Mouse (Mus musculus): ENCODE measurements around the gene Osbpl6.
A peak's percentile ranks its signal among the peaks of the same experiment; 100 is the strongest.
"Not testable (repeated sequence)": the region's sequence is repeated elsewhere in the genome, so short reads cannot be mapped to it uniquely, and the experiment has no call there.

Gene Osbpl6

GRCm38 (mm10) chr2:76571543-76571942, 165.2 kb downstream of the Osbpl6 start:
- DNase-seq: no peak

GRCm38 (mm10) chr2:76578911-76579310, 172.6 kb downstream of the Osbpl6 start:
- no peak for DNase-seq

GRCm38 (mm10) chr2:76585090-76585489, 178.8 kb downstream of the Osbpl6 start:
- no peak for DNase-seq

GRCm38 (mm10) chr2:76586906-76587305, 180.6 kb downstream of the Osbpl6 start:
- no peak for DNase-seq

GRCm38 (mm10) chr2:76590221-76590620, 183.9 kb downstream of the Osbpl6 start:
- no peak for DNase-seq

- no peak for DNase-seq
Observed at GRCm38 (mm10) chr2:76592401-76592924, 186.2 kb downstream of the Osbpl6 start.

- no peak for DNase-seq
Observed at GRCm38 (mm10) chr2:76597521-76597920, 191.2 kb downstream of the Osbpl6 start.

GRCm38 (mm10) chr2:76599214-76599613, 192.9 kb downstream of the Osbpl6 start:
- DNase-seq: no peak

- DNase-seq: no peak
Observed at GRCm38 (mm10) chr2:76602256-76602655, 195.9 kb downstream of the Osbpl6 start.

GRCm38 (mm10) chr2:76606704-76607103, 200.4 kb downstream of the Osbpl6 start:
- no peak for DNase-seq

GRCm38 (mm10) chr2:76610326-76611104, 204.2 kb downstream of the Osbpl6 start:
- DNase-seq: no peak

- no peak for DNase-seq
Observed at GRCm38 (mm10) chr2:76611996-76612395, 205.7 kb downstream of the Osbpl6 start.

- DNase-seq: no peak
Observed at GRCm38 (mm10) chr2:76618078-76618477, 211.8 kb downstream of the Osbpl6 start.

GRCm38 (mm10) chr2:76620188-76620587, 213.9 kb downstream of the Osbpl6 start:
- no peak for DNase-seq

- DNase-seq: no peak
Observed at GRCm38 (mm10) chr2:76621724-76622123, 215.4 kb downstream of the Osbpl6 start.

GRCm38 (mm10) chr2:76622316-76622715, 216.0 kb downstream of the Osbpl6 start:
- not testable (repeated sequence) for DNase-seq

- DNase-seq: no peak
Observed at GRCm38 (mm10) chr2:76630293-76630692, 224.0 kb downstream of the Osbpl6 start.

GRCm38 (mm10) chr2:76631600-76631999, 225.3 kb downstream of the Osbpl6 start:
- no peak for DNase-seq

- DNase-seq: no peak
Observed at GRCm38 (mm10) chr2:76639637-76640036, 233.3 kb downstream of the Osbpl6 start.

GRCm38 (mm10) chr2:76643801-76644200, 237.5 kb downstream of the Osbpl6 start:
- DNase-seq: no peak

- no peak for DNase-seq
Observed at GRCm38 (mm10) chr2:76647441-76647869, 241.1 kb downstream of the Osbpl6 start.

- peak; percentile 84 to 90 for DNase-seq
Observed at GRCm38 (mm10) chr2:76647883-76648570, 241.7 kb downstream of the Osbpl6 start, which contains the start of the genes Prkra and Pjvk. Prkra (minus strand) TSS chr2:76648015. Pjvk (plus strand) TSS chr2:76648476.

- no peak for DNase-seq
Observed at GRCm38 (mm10) chr2:76648666-76649141, 242.4 kb downstream of the Osbpl6 start.

Data from thymus, adult 18-20 months (tissue).